Mouse (Mus musculus) heart, embryonic 12.5 days (tissue): ENCODE results near the gene Aspdh. TPM values are rescaled to one million over a fixed set of nuclear protein-coding genes. Genes with fewer than 3 reads are reported as not detected.

Experiments
- ATAC-seq: fragments of 200-750 bp; cut with Nextera tagmentation; 2 replicates; pipeline ENCODE4 v1.8.0; 2017; ENCODE audit warnings: moderate TSS enrichment, moderate library complexity; ENCODE audit not compliant: insufficient number of reproducible peaks, low FRiP score
- H3K27ac ChIP-seq: fragments of 300-500 bp; sonication (generic); 2 replicates; pipeline ENCODE4 v1.5.1; 2016; ENCODE audit warnings: mild to moderate bottlenecking, moderate library complexity; ENCODE audit not compliant: poor library complexity, severe bottlenecking
- H3K27me3 ChIP-seq: fragments of 300-500 bp; sonication (generic); replicated peaks from 2 replicates; pipeline ENCODE4 v1.6.1; 2016; ENCODE audit warnings: mild to moderate bottlenecking, moderate library complexity
- H3K36me3 ChIP-seq: fragments of 300-500 bp; sonication (generic); 2 replicates; pipeline ENCODE4 v1.6.1; 2016; ENCODE audit warnings: mild to moderate bottlenecking, moderate library complexity
- H3K4me1 ChIP-seq: fragments of 300-500 bp; sonication (generic); replicated peaks from 2 replicates; pipeline ENCODE4 v1.6.1; 2016; ENCODE audit warnings: mild to moderate bottlenecking
- H3K4me2 ChIP-seq: fragments of 300-500 bp; sonication (generic); 2 replicates; pipeline ENCODE4 v1.6.1; 2016; ENCODE audit warnings: mild to moderate bottlenecking, moderate library complexity
- H3K4me3 ChIP-seq: fragments of 300-500 bp; sonication (generic); 2 replicates; pipeline ENCODE4 v1.5.1; 2016; ENCODE audit warnings: mild to moderate bottlenecking
- H3K9ac ChIP-seq: fragments of 300-500 bp; sonication (generic); 2 replicates; pipeline ENCODE4 v1.6.1; 2016; ENCODE audit warnings: mild to moderate bottlenecking, moderate library complexity
- H3K9me3 ChIP-seq: fragments of 300-500 bp; sonication (generic); replicated peaks from 2 replicates; pipeline ENCODE4 v1.6.1; 2016; ENCODE audit warnings: mild to moderate bottlenecking, moderate library complexity
- WGBS: fragments of 180-500 bp; shearing (Covaris S2); methylation state at CpG from one replicate; pipeline ENCODE4 v1.1.7; 2016; 5-methylcytosine and 5-hydroxymethylcytosine counted together
- polyA plus RNA-seq: library from polyadenylated mRNA; unstranded; fragments of >200 nt; fragmentation: Nextera tagmentation; extraction: Ambion mirVana; gene quantifications from 2 replicates; pipeline ENCODE4 v1.2.1, GENCODE M21; 2016

Aspdh gene
- polyA plus RNA-seq, 1 experiment from 2014 or later, result 1.5 TPM

DNA sequence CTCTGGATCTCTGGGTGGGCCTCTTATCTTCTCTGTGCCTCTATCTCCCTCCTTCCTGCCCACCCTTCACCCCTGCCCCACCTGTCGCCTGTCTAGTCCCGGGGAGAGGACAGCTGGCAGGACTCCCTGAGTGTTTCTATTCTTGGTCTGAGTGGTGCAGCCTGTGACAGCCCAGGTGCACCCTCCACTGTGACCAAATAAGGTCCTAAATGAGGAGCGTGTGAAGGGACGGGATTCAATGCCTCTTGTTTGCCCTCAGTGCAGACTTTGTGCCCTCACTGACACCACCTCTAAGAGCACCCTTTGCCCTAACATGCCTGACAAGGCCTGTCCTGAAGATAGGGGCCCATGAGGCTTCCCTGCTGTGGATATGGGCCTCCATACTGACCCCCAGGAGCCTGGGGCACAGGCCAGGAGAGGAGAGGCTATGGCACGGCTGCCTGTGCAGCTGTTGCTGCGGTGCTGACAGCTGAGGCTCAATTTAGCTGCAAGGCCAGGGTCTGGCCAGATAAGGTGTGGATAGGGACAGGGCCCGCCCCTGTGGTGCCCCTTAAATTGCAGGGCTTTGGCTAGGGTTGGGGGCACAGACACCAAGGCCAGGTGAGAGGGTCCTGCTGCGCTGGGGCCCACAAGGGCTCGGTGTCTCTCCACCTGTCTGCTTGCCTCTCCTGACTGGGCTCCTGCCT, 7.9 kb downstream of the Aspdh start:
- H3K36me3 ChIP-seq, result peaks cover 6% of the 10 kb centered on the region; the same call in 1 of the 2 replicates
- peaks cover 66% of the 10 kb centered on the region for H3K4me1 ChIP-seq
- 14% methylated on average over 9 of the region's 9 CpGs for WGBS
- peak overlapping the region; percentile 95 for H3K9ac ChIP-seq
- peaks cover under 1% of the 10 kb centered on the region for H3K27me3 ChIP-seq
- H3K4me3 ChIP-seq, result peak overlapping the region; percentile 63
- peak overlapping the region; percentile 91 for H3K4me2 ChIP-seq
- H3K9me3 ChIP-seq, result no peaks in the 10 kb centered on the region
- H3K27ac ChIP-seq, result peak overlapping the region; percentile 100
- ATAC-seq, result peak; percentile 80

DNA sequence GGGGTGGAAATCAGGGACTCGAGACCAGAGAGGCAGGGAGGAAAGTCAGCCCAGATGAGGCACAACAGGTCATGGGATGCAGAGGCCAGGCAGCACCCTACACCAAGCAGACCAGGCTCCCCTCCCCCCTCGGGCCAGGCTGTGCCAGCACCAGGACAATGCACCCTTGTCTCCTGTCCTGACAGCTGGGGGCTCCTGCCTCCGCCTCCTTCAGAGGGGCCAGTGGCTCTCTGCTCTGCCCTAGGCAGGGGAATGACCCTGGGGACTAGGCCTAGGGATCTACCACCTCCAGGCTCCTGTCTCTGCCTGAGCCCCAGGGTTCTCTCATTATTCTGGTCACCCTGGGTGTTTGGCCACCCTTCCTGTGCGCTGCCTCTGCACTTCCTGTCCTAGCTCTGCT, 9.2 kb downstream of the Aspdh start:
- peak overlapping the region; percentile 100 for H3K27ac ChIP-seq
- peaks cover 60% of the 10 kb centered on the region for H3K4me1 ChIP-seq
- peak overlapping the region; percentile 63 for H3K4me3 ChIP-seq
- no peaks in the 10 kb centered on the region for H3K9me3 ChIP-seq
- peaks cover 6% of the 10 kb centered on the region for H3K27me3 ChIP-seq
- peak overlapping the region; percentile 91 for H3K4me2 ChIP-seq
- peaks cover 5% of the 10 kb centered on the region; the same call in 1 of the 2 replicates for H3K36me3 ChIP-seq
- ATAC-seq, result 0 out of 2 replicates have a peak, but pooled peaks have one; percentile 7
- peak overlapping the region; percentile 95 for H3K9ac ChIP-seq
- WGBS, result 12% methylated on average over 4 of the region's 4 CpGs

DNA sequence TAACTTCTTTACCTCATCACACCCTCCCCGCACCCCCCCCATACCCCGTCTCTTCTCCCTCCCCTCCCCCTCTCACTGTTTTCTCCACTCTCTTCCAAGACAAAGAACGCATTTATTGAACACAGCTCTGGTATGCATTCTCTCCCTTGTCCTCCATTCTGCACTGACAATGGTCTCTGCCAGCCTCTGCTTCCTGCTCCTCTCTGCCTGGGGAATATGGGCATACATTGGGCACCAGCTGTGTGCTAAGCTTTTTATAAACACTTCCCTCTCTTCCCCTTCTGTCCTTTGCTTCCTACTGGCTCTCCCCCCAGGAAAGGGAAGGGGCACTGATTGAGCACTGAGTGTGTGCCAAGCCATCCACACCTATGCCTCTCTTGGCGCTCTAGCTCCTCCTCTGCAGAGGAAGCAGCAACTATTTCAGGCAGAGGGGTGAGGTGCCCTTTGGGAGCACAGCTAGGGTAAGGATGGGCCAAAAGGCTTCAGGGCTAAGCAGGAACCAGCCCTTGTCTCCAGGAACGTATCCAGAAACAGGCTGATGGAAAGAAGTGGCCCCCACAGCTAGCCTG, 9.9 kb downstream of the Aspdh start:
- no peak for ATAC-seq
- peak overlapping the region; percentile 95 for H3K9ac ChIP-seq
- no peaks in the 10 kb centered on the region for H3K9me3 ChIP-seq
- H3K4me3 ChIP-seq, result peak overlapping the region; percentile 63
- H3K27ac ChIP-seq, result peak overlapping the region; percentile 100
- H3K4me2 ChIP-seq, result peak overlapping the region; percentile 91
- peaks cover 4% of the 10 kb centered on the region; the same call in 1 of the 2 replicates for H3K36me3 ChIP-seq
- peaks cover 58% of the 10 kb centered on the region for H3K4me1 ChIP-seq
- H3K27me3 ChIP-seq, result peaks cover 14% of the 10 kb centered on the region
- WGBS, result 19% methylated on average over 5 of the region's 5 CpGs

DNA sequence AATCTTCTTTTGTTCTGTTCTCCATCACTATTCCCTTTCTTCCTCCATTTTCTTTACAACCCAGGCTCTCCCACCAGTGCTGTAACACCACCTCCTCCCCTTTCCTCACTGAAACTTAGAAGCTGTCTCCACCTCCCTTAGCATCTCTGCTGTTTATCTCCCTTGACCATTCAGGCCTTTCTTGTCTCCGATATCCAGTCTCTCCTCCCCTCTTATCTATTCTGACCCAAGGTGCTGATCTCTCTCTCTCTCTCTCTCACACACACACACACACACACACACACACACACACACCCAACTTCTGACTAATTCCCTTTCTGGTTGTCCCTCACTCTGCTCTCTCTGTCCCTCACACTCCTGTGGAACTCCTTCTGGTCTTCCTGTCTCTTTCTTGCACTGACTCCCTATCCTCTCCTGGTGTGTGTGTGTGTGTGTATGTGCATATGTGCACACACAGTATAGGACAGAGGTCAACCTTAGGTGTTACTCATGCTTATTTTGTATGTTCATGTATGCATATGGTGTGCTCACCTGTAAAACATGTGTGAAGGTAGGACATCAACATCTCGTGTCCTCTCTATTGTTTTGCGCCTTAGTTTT, 17.7 kb downstream of the Aspdh start:
- H3K4me2 ChIP-seq, result peak overlapping the region; percentile 77
- peak; percentile 83 for ATAC-seq
- H3K36me3 ChIP-seq, result peaks cover 15% of the 10 kb centered on the region
- peak overlapping the region; percentile 77 for H3K9ac ChIP-seq
- peak overlapping the region; percentile 84 for H3K27ac ChIP-seq
- H3K4me3 ChIP-seq, result peak overlapping the region; percentile 35
- peaks cover 18% of the 10 kb centered on the region for H3K27me3 ChIP-seq
- H3K4me1 ChIP-seq, result peaks cover 42% of the 10 kb centered on the region
- H3K9me3 ChIP-seq, result no peaks in the 10 kb centered on the region
- 38% methylated on average over 3 of the region's 3 CpGs for WGBS

DNA sequence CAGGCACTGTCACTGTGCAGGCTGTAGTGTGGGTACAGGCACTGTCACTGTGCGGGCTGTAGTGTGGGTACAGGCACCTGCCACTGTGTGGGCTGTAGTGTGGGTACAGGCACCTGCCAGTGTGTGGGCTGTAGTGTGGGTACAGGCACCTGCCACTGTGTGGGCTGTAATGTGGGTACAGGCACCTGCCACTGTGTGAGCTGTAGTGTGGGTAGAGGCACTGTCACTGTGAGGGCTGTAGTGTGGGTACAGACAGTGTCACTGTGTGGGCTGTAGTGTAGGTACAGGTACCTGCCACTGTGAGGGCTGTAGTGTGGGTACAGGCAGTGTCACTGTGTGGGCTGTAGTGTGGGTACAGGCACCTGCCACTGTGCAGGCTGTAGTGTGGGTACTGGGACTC, 18.9 kb downstream of the Aspdh start:
- H3K9me3 ChIP-seq, result no peaks in the 10 kb centered on the region
- WGBS, result 89% methylated on average over 1 of the region's 1 CpGs
- peak overlapping the region; percentile 57; the same call in 1 of the 2 replicates for H3K9ac ChIP-seq
- H3K36me3 ChIP-seq, result peaks cover 21% of the 10 kb centered on the region
- H3K4me2 ChIP-seq, result peak overlapping the region; percentile 48
- H3K4me3 ChIP-seq, result peak overlapping the region; percentile 28
- peaks cover 39% of the 10 kb centered on the region for H3K4me1 ChIP-seq
- H3K27ac ChIP-seq, result peak overlapping the region; percentile 13
- peaks cover 12% of the 10 kb centered on the region for H3K27me3 ChIP-seq
- ATAC-seq, result no peak

DNA sequence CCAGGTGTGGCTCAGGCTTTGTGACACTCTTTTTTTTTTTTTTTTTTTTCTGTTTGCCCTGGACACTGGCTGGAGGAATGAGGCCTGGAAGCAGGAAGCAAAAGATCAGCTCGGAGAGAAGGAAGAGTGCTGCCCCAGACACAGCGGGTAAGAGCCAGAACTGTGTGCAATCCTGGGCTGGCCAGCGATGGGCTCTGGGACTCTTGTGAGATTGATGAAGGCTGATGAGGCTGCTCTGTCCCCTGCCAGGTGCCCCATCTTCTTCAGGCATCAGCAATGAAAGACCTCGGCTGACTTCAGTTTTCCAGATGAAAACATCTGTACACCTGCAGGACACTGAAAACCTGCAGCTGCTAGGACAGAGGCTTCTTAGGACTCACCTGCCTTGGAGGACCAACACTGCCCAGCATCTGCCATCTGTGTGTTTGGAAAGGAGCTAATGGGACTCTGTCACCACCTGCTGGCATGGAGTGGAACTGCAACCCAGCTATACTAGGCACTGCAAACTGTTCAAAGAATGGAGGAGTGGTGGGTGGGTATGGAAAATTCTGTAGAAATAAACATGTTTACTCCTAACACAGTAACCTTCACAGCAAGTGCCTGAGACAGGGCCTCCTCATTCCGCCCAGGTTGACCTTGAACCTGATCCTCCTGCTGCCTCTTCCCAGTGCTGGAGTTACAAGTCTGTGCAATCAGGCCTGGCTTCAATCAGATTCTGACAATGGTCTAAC, 19.8 kb downstream of the Aspdh start:
- Histone ChIP-seq H3K4me1 (peaks cover 33% of the 10 kb centered on the region), H3K27ac (peak overlapping the region; percentile 13), H3K9ac (peak overlapping the region; percentile 57; the same call in 1 of the 2 replicates), H3K27me3 (peaks cover 5% of the 10 kb centered on the region; the same call in 1 of the 2 replicates), H3K36me3 (peaks cover 24% of the 10 kb centered on the region), H3K9me3 (no peaks in the 10 kb centered on the region), H3K4me2 (peak overlapping the region; percentile 48), H3K4me3 (no peak overlapping the region)
- 21% methylated on average over 5 of the region's 5 CpGs for WGBS
- ATAC-seq, result no peak

DNA sequence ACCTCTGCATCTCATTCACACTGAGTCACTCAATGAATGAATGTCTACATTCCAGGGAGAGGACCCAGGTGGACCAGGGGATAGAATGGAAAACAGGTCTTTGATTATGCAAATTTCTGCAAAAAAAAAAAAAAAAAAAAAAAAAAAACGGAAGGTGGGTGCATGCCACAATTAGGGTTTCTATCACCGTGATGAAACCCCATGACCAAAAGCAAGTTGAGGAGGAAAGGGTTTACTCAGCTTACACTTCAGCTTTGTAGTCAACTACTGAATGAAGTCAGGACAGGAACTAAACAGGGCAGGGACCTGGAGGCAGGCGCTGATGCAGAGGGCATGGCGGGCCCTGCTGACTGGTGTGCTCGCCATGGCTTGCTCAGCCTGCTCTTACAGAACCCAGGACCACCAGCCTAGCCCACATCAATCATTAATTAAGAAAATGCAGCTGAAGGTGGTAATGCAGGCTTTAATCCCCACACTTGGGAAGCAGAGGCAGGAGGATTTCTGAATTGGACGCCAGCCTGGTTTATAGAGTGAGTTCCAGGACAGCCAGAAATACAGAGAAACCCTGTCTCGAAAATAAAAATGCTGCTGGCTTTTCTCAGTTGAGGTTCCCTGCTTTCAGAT, 20.5 kb downstream of the Aspdh start:
- peaks cover 31% of the 10 kb centered on the region for H3K36me3 ChIP-seq
- no peak overlapping the region for H3K4me3 ChIP-seq
- H3K27me3 ChIP-seq, result peaks cover 3% of the 10 kb centered on the region; the same call in 1 of the 2 replicates
- peaks cover 28% of the 10 kb centered on the region for H3K4me1 ChIP-seq
- H3K9me3 ChIP-seq, result no peaks in the 10 kb centered on the region
- no peak overlapping the region for H3K4me2 ChIP-seq
- H3K9ac ChIP-seq, result peak overlapping the region; percentile 22; the same call in 1 of the 2 replicates
- H3K27ac ChIP-seq, result peak overlapping the region; percentile 13
- WGBS, result 64% methylated on average over 7 of the region's 7 CpGs
- no peak for ATAC-seq

DNA sequence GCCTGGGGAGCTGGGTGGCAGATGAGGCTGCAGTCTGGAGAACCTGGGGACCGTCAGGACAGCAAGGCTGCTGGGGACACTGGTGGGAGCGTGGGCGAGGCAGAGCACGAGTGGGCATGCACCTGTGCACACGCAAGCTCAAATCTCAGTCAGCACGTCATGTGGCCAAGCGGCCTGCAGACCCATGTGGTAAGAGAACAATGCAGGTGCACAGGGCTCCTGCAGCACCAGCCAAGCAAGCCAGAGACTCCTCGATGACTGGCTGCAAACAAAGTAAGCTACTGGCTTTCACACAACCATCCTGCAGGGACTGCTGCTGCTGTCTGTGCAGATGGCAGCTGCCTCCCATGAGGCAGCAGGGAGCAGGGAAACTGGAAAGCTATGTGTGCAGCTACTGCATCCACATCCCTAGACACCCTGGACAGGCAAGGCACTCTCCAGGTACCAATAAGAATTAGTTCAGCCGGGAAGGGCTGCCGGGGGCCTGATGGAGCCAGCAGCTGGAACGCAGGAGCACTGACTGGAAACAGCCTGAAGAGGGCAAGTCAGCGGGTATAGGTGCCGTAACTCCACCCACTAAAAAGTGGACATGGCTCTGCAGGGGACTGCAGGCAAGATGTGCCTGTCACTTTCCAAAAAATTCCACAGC, 21.9 kb downstream of the Aspdh start:
- peak overlapping the region; percentile 66 for H3K27ac ChIP-seq
- H3K36me3 ChIP-seq, result peaks cover 45% of the 10 kb centered on the region
- no peaks in the 10 kb centered on the region for H3K27me3 ChIP-seq
- 56% methylated on average over 13 of the region's 13 CpGs for WGBS
- no peak overlapping the region for H3K4me3 ChIP-seq
- no peak for ATAC-seq
- H3K4me1 ChIP-seq, result peaks cover 25% of the 10 kb centered on the region
- H3K9ac ChIP-seq, result no peak overlapping the region
- no peak overlapping the region for H3K4me2 ChIP-seq
- H3K9me3 ChIP-seq, result no peaks in the 10 kb centered on the region

DNA sequence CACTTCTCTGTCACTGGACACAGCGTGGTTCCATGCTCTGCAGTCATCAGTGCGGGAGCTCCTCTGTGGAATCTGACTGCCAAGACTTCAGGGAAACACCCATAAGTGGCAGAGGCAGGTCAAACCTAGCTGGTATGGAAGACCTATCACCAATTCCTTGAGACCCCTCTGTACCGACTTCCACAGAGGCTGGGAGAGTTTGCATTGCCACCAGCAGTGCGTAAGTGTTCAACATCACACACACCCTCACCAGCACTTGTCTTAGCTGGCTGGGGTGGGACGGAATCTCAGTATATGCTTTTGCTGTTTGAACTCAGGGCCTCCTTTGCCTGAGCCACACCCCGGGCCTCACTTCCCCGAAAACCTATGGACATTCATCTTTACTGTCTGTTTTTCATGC, 22.7 kb downstream of the Aspdh start:
- 81% methylated on average over 7 of the region's 7 CpGs for WGBS
- H3K36me3 ChIP-seq, result peaks cover 54% of the 10 kb centered on the region
- ATAC-seq, result no peak

DNA sequence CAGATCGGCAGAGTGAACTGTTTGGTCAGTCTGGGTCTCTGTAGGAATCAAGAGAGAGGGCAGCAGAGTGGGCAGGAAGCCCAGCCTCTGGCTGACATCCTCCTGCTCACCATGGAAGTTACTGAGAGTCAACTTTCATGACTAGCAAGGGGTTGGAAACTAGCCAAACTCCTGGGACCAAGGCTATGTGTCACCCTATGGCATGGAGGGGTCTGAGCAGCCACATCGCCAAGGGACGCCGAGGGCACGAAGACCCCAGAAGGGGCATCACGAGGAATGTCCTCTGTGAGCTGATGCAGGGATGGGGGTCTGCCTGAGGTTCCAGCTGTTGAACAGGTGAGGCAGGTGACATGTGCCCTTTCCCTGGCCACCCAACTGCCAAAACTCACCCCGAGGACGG, 23.4 kb downstream of the Aspdh start:
- peaks cover 18% of the 10 kb centered on the region for H3K4me1 ChIP-seq
- no peaks in the 10 kb centered on the region for H3K27me3 ChIP-seq
- no peak overlapping the region for H3K9ac ChIP-seq
- WGBS, result 94% methylated on average over 8 of the region's 8 CpGs
- peaks cover 59% of the 10 kb centered on the region for H3K36me3 ChIP-seq
- no peak overlapping the region for H3K4me2 ChIP-seq
- ATAC-seq, result no peak
- no peak overlapping the region for H3K27ac ChIP-seq
- H3K4me3 ChIP-seq, result no peak overlapping the region
- H3K9me3 ChIP-seq, result no peaks in the 10 kb centered on the region

More for the DNA sequence above, 22.7 kb downstream of the Aspdh start:
- Histone ChIP-seq H3K27me3 (no peaks in the 10 kb centered on the region), H3K27ac (no peak overlapping the region), H3K4me2 (no peak overlapping the region), H3K9me3 (no peaks in the 10 kb centered on the region), H3K4me3 (no peak overlapping the region), H3K4me1 (peaks cover 18% of the 10 kb centered on the region), H3K9ac (no peak overlapping the region)
